Mouse (Mus musculus) heart, postnatal 0 days (tissue): ENCODE data around the gene Nrxn2. TPM values are rescaled to one million over a fixed set of nuclear protein-coding genes. Genes with fewer than 3 reads are reported as not detected.

Source experiments
- ATAC-seq: fragments of 200-750 bp; cut with Nextera tagmentation; 2 replicates; pipeline ENCODE4 v1.8.0; 2017; ENCODE audit warnings: low read depth, moderate number of reproducible peaks, moderate library complexity; ENCODE audit not compliant: insufficient read depth
- DNase-seq: peaks from one replicate; pipeline ENCODE4 v3.0.0-alpha.2; 2016; ENCODE audit warnings: low spot score
- H3K27ac ChIP-seq: fragments of 300-500 bp; sonication (generic); 2 replicates; pipeline ENCODE4 v1.5.1; 2014; ENCODE audit warnings: low read depth, mild to moderate bottlenecking
- H3K27me3 ChIP-seq: fragments of 300-500 bp; sonication (generic); 2 replicates; pipeline ENCODE4 v1.6.1; 2014; ENCODE audit warnings: low read length, mixed read lengths; ENCODE audit not compliant: control insufficient read depth, insufficient read depth
- H3K36me3 ChIP-seq: fragments of 300-500 bp; sonication (generic); replicated peaks from 2 replicates; pipeline ENCODE4 v1.6.1; 2014; ENCODE audit warnings: low read length, mixed read lengths; ENCODE audit not compliant: control insufficient read depth, insufficient read depth
- H3K4me1 ChIP-seq: fragments of 300-500 bp; sonication (generic); 2 replicates; pipeline ENCODE4 v1.6.1; 2014; ENCODE audit warnings: antibody characterized with exemption; ENCODE audit not compliant: control insufficient read depth, insufficient read depth
- H3K4me2 ChIP-seq: fragments of 300-500 bp; sonication (generic); 2 replicates; pipeline ENCODE4 v1.6.1; 2014; ENCODE audit warnings: low read depth, mild to moderate bottlenecking, low read length, moderate library complexity
- H3K4me3 ChIP-seq: fragments of 300-500 bp; sonication (generic); 2 replicates; pipeline ENCODE4 v1.5.1; 2014; ENCODE audit warnings: low read depth, low read length
- H3K9ac ChIP-seq: fragments of 300-500 bp; sonication (generic); replicated peaks from 2 replicates; pipeline ENCODE4 v1.6.1; 2014; ENCODE audit warnings: low read depth, low read length, mixed read lengths
- H3K9me3 ChIP-seq: fragments of 300-500 bp; sonication (generic); replicated peaks from 2 replicates; pipeline ENCODE4 v1.6.1; 2016; ENCODE audit warnings: low read length; ENCODE audit not compliant: control insufficient read depth
- CTCF ChIP-seq: IDR thresholded peaks from 2 replicates; pipeline ENCODE4 v1.5.1; 2016; ENCODE audit warnings: antibody characterized with exemption, control low read depth, low read depth
- EP300 ChIP-seq: IDR thresholded peaks from 2 replicates; pipeline ENCODE4 v1.6.1; 2016; ENCODE audit warnings: antibody characterized with exemption, low read depth
- WGBS: fragments of 180-500 bp; shearing (Covaris S2); extraction: QIAGEN DNeasy Blood & Tissue Kit; methylation state at CpG from one replicate; pipeline ENCODE4 v1.1.7; 2014; 5-methylcytosine and 5-hydroxymethylcytosine counted together
- polyA plus RNA-seq: library from polyadenylated mRNA; unstranded; fragments of >200 nt; fragmentation: Nextera tagmentation; extraction: Ambion mirVana; gene quantifications from 2 replicates; pipeline ENCODE4 v1.2.1, GENCODE M21; 2015
- total RNA-seq: library from RNA; depleted of rRNA; stranded (reverse); fragments of >200 nt; gene quantifications from 2 replicates; pipeline ENCODE4 v1.2.3, GENCODE M21; 2014; ENCODE audit warnings: low replicate concordance; rRNA removed

Nrxn2 gene
- total RNA-seq, result not detected in 2 replicates
- polyA plus RNA-seq, result 0.67 and 0.68 TPM in 2 replicates

DNA sequence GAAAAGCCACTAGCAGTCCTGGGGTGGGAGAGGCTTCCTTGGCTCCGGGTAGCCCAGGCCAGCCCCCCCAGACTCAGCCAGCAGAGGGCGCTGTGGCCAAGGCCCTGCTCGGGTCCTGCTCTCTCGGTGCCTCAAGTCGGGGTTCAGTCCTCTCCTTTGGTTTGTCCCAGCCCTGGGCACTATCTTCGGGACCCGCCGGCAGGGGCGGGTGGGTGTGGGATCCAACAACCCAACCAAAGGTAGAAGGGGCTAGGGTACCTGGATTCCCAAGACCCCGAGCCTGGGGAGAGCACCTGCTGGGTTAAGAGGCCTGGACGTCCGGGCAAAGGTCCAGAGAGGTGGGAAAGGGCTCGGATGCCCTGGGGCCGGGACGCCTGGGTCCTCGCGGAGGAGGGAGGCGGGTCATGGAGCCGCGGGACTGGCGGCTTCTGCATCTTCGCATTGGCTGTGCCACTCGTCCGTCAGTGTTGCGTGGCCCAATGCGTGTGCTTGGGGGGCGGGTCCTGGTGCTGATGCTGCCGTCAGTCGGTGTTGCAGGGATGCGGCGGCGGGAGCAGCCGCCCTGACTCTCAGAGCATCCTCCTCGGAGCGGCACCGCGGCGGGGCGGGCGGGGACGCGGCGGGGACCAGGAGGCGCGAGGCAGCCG is at the start of gene Nrxn2:
Gene Nrxn2, plus strand, starts transcription at position 499 of the 647 bp plus-strand sequence.
- Histone ChIP-seq H3K4me3 (peak within 1 kb of the TSS; percentile 47), H3K27ac (no peak within 1 kb of the TSS), H3K36me3 (no peaks in the 10 kb centered on the region), H3K4me1 (0 out of 2 replicates have a peak, but pooled peaks cover 4% of the 10 kb centered on the region), H3K9me3 (no peaks in the 10 kb centered on the region), H3K4me2 (peak within 1 kb of the TSS; percentile 69), H3K27me3 (peaks cover 72% of the 10 kb centered on the region), H3K9ac (0 out of 2 replicates have a peak within 1 kb of the TSS, but pooled peaks have one; percentile 8)
- 1% methylated on average over 38 of the region's 46 CpGs for WGBS
- TF ChIP-seq CTCF (peak; percentile 67), EP300 (no peak)
- peak; percentile 37 for DNase-seq
- ATAC-seq, result peak; percentile 78

DNA sequence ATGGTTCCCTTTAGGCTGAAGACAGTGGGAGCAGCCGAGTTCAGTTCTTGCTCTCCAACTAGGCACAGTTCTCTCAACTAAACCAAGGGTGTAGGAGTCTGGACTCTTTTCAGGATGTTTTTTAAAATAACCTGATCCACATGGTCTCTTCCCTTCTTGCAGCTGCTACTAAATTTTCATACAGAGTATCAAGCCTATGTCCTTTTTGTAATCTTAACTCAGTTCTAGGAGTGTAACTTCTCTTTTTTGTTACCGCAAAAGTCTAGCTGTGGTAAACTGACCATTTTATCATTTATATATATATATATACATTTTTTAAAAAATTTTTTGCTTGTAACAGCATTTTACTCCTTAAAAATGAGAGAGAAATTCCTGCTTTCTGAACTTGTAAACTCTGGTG is 48.4 kb upstream of the Nrxn2 start:
- H3K27me3 ChIP-seq, result no peaks in the 10 kb centered on the region
- ATAC-seq (no peak), DNase-seq (no peak)
- no peak overlapping the region for H3K9ac ChIP-seq
- no peak overlapping the region for H3K27ac ChIP-seq
- WGBS, result 88% methylated on average over 2 of the region's 2 CpGs
- H3K4me3 ChIP-seq, result no peak overlapping the region
- no peaks in the 10 kb centered on the region for H3K9me3 ChIP-seq
- H3K36me3 ChIP-seq, result peaks cover 94% of the 10 kb centered on the region
- peaks cover 6% of the 10 kb centered on the region; the same call in 1 of the 2 replicates for H3K4me1 ChIP-seq
- H3K4me2 ChIP-seq, result no peak overlapping the region
- TF ChIP-seq EP300 (no peak), CTCF (no peak)

DNA sequence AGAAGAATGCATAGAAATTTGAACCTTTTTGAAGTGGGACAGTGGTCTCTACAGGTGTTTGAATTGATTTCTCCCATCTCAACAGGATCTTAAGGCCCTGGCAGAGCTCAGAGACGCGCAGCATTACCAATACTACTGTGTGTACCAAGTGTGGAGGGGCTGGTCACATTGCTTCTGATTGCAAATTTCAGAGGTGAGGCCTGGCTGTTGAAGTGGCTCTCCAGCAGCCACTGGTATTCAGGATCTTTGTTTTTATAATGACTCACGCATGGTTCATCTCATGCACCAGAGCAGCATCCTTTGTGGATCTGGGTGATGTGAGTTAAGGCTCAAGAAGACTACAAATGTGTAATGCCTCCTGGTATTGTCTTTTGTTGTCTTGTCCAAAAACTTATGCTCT is 46.1 kb upstream of the Nrxn2 start:
- H3K36me3 ChIP-seq, result peaks cover 96% of the 10 kb centered on the region
- H3K4me2 ChIP-seq, result no peak overlapping the region
- no peak overlapping the region for H3K27ac ChIP-seq
- H3K4me3 ChIP-seq, result no peak overlapping the region
- H3K9ac ChIP-seq, result no peak overlapping the region
- H3K9me3 ChIP-seq, result no peaks in the 10 kb centered on the region
- WGBS, result 88% methylated on average over 3 of the region's 3 CpGs
- H3K4me1 ChIP-seq, result 0 out of 2 replicates have a peak, but pooled peaks cover 7% of the 10 kb centered on the region
- no peak for TF ChIP-seq CTCF
- no peak for TF ChIP-seq EP300
- no peaks in the 10 kb centered on the region for H3K27me3 ChIP-seq
- DNase-seq (no peak), ATAC-seq (no peak)

DNA sequence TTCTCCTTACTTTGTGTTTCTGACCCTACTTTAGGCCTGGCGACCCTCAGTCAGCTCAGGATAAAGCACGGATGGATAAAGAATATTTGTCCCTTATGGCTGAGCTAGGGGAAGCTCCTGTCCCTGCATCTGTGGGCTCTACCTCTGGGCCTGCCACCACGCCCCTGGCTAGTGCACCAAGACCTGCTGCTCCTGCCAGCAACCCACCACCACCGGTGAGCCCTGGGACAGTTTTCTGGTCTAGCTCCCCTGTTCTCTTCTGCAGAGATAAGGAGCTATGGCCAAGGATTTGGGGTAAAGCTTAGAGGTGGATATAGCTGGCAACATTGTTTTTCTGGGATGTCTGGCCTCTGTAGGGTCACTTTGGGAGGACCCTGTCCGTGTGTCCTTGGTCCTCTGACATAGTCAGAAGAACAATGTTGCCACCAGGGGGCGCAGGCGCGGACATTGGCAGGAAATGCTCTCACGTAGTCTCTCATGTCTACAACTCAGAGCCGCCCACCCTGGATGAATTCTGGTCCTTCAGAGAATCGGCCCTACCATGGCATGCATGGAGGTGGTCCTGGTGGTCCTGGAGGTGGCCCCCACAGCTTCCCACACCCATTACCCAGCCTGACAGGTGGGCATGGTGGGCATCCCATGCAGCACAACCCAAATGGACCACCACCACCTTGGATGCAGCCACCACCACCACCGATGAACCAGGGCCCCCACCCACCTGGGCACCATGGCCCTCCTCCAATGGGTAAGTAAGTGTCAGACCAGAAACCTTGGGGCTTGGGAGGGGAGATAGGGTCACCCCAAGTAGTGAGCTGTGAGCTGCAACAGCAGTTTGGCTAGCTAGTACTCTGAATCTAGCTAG is 44.8 kb upstream of the Nrxn2 start:
- peaks cover 89% of the 10 kb centered on the region for H3K36me3 ChIP-seq
- no peak overlapping the region for H3K4me3 ChIP-seq
- H3K27me3 ChIP-seq, result no peaks in the 10 kb centered on the region
- ATAC-seq (peak; percentile 57), DNase-seq (peak; percentile 71)
- H3K27ac ChIP-seq, result peak overlapping the region; percentile 59; the same call in 1 of the 2 replicates
- 42% methylated on average over 12 of the region's 12 CpGs for WGBS
- peaks cover 17% of the 10 kb centered on the region; the same call in 1 of the 2 replicates for H3K4me1 ChIP-seq
- H3K4me2 ChIP-seq, result no peak overlapping the region
- no peak overlapping the region for H3K9ac ChIP-seq
- TF ChIP-seq CTCF (peak; percentile 78), EP300 (no peak)
- H3K9me3 ChIP-seq, result no peaks in the 10 kb centered on the region

DNA sequence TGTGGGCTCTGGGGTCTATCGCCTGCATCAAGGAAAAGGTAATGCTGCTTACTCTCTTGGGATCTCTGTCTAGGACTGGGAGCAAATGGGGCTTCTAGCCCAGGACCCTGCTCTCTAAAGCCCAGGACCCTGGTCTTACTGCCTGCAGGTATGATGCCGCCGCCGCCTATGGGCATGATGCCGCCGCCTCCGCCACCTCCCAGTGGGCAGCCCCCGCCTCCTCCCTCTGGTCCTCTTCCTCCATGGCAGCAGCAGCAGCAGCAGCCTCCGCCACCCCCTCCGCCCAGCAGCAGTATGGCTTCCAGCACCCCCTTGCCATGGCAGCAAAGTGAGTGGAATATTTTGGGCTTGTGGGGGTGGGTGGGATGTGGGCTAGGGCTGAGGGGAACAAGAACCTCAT is 44.0 kb upstream of the Nrxn2 start:
- 98% methylated on average over 10 of the region's 10 CpGs for WGBS
- H3K4me2 ChIP-seq, result no peak overlapping the region
- no peak overlapping the region for H3K9ac ChIP-seq
- DNase-seq (no peak), ATAC-seq (no peak)
- H3K9me3 ChIP-seq, result no peaks in the 10 kb centered on the region
- no peak overlapping the region for H3K4me3 ChIP-seq
- H3K36me3 ChIP-seq, result peaks cover 83% of the 10 kb centered on the region
- H3K27ac ChIP-seq, result no peak overlapping the region
- no peaks in the 10 kb centered on the region for H3K27me3 ChIP-seq
- peaks cover 17% of the 10 kb centered on the region; the same call in 1 of the 2 replicates for H3K4me1 ChIP-seq
- TF ChIP-seq EP300, result no peak
- no peak for TF ChIP-seq CTCF
